Mouse (Mus musculus) bone marrow macrophage, adult 2 months (primary cell): ENCODE measurements around the gene Olfr517. TPM values are rescaled to one million over a fixed set of nuclear protein-coding genes. Genes with fewer than 3 reads are reported as not detected.

Experiments used
- H3K27ac ChIP-seq: 2 replicates; pipeline ENCODE4 v1.5.1; 2012; ENCODE audit warnings: low read depth, low read length; ENCODE audit not compliant: insufficient read depth
- H3K4me1 ChIP-seq: 2 replicates; pipeline ENCODE4 v1.6.1; 2012; ENCODE audit warnings: low read length; ENCODE audit not compliant: control insufficient read depth, insufficient read depth
- H3K4me3 ChIP-seq: 2 replicates; pipeline ENCODE4 v1.5.1; 2012; ENCODE audit warnings: mild to moderate bottlenecking, low read length, moderate library complexity; ENCODE audit not compliant: insufficient read depth
- CTCF ChIP-seq: IDR thresholded peaks from 2 replicates; pipeline ENCODE4 v1.5.1; 2012; ENCODE audit warnings: low read depth, mild to moderate bottlenecking, low read length, moderate library complexity
- POLR2A ChIP-seq: IDR thresholded peaks from 2 replicates; pipeline ENCODE4 v1.6.1; 2012; ENCODE audit warnings: mild to moderate bottlenecking, low read depth, low read length, borderline replicate concordance
- polyA plus RNA-seq: library from polyadenylated mRNA; stranded (reverse); fragments of >200 nt; gene quantifications from 2 replicates; pipeline ENCODE4 v1.2.4, GENCODE M21; 2012; ENCODE audit not compliant: missing spikeins, insufficient read depth, insufficient read length

The Olfr517 gene
- polyA plus RNA-seq, result not detected in 2 replicates

DNA sequence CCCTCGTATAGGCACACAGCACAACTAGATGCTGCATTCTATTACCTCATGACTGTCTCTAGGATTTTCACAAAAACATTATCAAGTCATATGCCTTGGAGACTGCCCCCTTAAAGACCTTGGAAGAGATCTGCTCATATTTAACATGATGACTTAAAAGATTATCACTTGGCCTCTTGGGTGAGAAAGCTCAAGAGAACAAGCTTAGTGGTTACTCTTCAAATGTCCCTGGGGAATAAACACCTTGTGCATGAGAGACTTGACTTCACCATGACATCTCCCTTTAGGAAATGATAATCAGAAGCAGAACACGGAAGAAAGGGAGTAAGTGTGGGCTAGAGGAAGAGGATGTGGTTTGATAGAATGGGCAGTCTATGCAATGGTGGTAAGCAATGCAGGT is at the start of gene Olfr517:
Gene Olfr517, minus strand, starts transcription at position 101 of the 400 bp plus-strand sequence.
- no peak within 1 kb of the TSS for H3K4me3 ChIP-seq
- TF ChIP-seq POLR2A, result no peak
- TF ChIP-seq CTCF, result no peak
- H3K4me1 ChIP-seq, result no peaks in the 10 kb centered on the region
- no peak within 1 kb of the TSS for H3K27ac ChIP-seq

DNA sequence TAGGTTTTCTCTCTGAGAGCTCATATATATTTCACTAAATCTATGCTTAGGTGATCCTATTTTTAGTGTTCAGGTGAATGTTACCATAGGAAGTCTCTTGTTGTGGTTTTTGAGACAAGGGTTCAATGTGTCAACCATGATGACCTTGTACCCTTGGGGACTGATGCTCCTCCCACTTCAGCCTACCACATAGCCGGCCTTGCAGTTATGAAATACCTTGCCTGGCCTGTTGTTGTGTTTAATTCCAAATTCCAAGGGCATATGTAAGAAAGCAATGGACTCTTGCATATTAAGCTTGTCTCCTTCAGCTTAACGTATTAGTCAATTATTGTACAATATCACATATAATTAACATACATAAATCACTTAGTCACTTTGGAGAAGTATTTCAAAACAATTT is 31.8 kb upstream of the Olfr517 start:
- Histone ChIP-seq H3K4me1 (no peaks in the 10 kb centered on the region), H3K4me3 (no peak overlapping the region), H3K27ac (no peak overlapping the region)
- TF ChIP-seq CTCF (no peak), POLR2A (no peak)

DNA sequence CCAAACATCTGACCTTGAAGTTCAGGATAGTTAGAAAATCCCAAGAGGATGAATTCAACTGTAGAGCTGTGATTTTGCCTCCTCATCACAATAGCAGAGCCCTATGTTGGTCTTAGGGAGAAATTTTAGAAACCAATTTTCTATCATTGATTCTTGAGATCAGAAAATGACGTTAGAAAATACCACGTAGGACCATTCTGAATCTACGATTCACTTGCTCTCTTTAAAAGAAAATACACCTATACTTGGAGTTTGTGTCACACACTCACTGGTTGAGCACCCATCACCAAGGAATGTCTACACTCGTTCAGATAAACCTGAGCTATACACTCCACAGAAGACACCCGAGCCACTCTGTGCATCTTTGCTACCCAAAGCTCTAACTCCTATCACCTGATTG is 22.1 kb upstream of the Olfr517 start, which contains the start of gene Olfr519:
Gene Olfr519, minus strand, starts transcription at position 101 of the 400 bp plus-strand sequence.
- no peak within 1 kb of the TSS for H3K4me3 ChIP-seq
- TF ChIP-seq CTCF (no peak), POLR2A (no peak)
- no peak within 1 kb of the TSS for H3K27ac ChIP-seq
- no peaks in the 10 kb centered on the region for H3K4me1 ChIP-seq

DNA sequence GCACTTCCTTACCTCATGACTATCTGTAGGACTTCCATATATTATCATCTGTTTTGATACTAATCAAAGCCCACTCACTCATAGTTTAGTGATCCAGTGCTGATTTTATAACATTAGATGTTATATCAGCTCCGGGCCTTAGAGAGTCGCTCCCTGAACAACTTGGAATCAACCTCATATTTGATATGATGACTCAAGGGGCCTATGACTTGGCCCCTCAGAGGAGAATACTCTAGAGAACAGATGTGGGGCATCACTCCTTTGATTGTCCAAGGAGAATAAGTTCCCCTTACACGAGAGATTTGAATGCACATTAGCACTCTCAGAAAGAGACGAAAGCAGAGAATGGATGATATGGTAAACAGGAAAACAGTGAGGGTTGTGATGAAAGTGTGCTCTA is 12.7 kb upstream of the Olfr517 start, which contains the start of gene Olfr518:
Gene Olfr518, minus strand, starts transcription at position 101 of the 400 bp plus-strand sequence.
- no peak within 1 kb of the TSS for H3K4me3 ChIP-seq
- TF ChIP-seq CTCF, result no peak
- H3K27ac ChIP-seq, result no peak within 1 kb of the TSS
- no peaks in the 10 kb centered on the region for H3K4me1 ChIP-seq

DNA sequence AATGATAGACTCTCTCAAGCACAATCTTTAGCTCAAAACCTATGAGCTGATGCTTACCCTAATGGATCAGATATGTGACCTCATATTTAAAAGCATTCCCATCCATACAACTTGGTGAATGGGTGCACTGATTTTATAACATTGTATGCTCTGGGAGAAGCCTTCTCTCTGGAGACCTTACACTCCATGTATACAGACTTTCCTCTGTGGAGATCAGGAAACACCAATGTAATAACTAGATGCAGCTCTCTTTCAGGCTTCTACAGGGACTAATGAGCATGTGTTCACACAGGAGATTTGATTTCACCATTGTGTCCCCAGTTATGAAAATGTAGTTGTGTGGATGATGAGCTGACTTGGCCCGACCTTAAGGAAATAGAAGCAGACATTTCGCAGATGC is 21.8 kb downstream of the Olfr517 start, which contains the start of gene Olfr516:
Gene Olfr516, minus strand, starts transcription at position 101 of the 400 bp plus-strand sequence.
- Histone ChIP-seq H3K4me3 (no peak within 1 kb of the TSS), H3K27ac (no peak within 1 kb of the TSS), H3K4me1 (no peaks in the 10 kb centered on the region)
- no peak for TF ChIP-seq CTCF
- no peak for TF ChIP-seq POLR2A

DNA sequence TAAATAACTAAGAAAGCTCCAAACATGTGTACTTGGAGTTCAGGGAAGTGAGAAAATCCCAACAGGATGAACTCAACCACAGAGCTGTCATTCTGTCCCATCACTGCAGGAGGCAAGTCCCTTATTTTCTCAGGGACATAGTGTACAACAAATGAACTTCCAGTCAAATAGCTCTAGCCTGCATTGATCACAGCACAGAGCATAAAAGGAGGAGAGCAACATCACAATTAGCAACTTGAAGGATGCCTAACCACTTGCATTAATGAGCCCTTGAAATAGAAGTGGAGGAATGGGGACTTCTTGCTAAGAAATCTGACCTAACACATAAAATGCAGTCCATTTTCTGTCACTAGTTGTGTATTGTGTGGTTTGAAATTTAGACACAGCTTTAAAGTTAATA is 46.3 kb downstream of the Olfr517 start, which contains the start of gene Olfr514:
Gene Olfr514, minus strand, starts transcription at position 101 of the 400 bp plus-strand sequence.
- H3K27ac ChIP-seq, result no peak within 1 kb of the TSS

More for the DNA sequence above, 46.3 kb downstream of the Olfr517 start, which contains the start of gene Olfr514:
- no peak for TF ChIP-seq CTCF
- TF ChIP-seq POLR2A, result no peak
- no peaks in the 10 kb centered on the region for H3K4me1 ChIP-seq
- H3K4me3 ChIP-seq, result no peak within 1 kb of the TSS

Other genes starting within 250 kb of the Olfr517 start
- gene Olfr508, start 242.4 kb downstream of the Olfr517 start, polyA plus RNA-seq, result not detected in 2 replicates
- gene Olfr509, start 220.5 kb downstream of the Olfr517 start, polyA plus RNA-seq, result not detected in 2 replicates
- not detected in 2 replicates for gene Olfr510, start 206.0 kb downstream of the Olfr517 start, polyA plus RNA-seq
- gene Olfr512, start 159.1 kb downstream of the Olfr517 start, polyA plus RNA-seq, result not detected in 2 replicates
- not detected in 2 replicates for gene Olfr513, start 121.4 kb downstream of the Olfr517 start, polyA plus RNA-seq
- 0.87 TPM in 1 of 2 replicates, not detected in the other for gene Olfr514, start 46.4 kb downstream of the Olfr517 start, polyA plus RNA-seq
- gene Olfr516, start 21.9 kb downstream of the Olfr517 start, polyA plus RNA-seq, result not detected in 2 replicates
- not detected in 2 replicates for gene Olfr518, start 12.6 kb upstream of the Olfr517 start, polyA plus RNA-seq
- gene Olfr519, start 22.0 kb upstream of the Olfr517 start, polyA plus RNA-seq, result not detected in 2 replicates
- 4.8 and 4.9 TPM in 2 replicates for gene Nlrp10, start 57.8 kb upstream of the Olfr517 start, polyA plus RNA-seq
- gene Eif3f, start 62.0 kb upstream of the Olfr517 start, polyA plus RNA-seq, result 191 and 197 TPM in 2 replicates
- 0.17 TPM in 1 of 2 replicates, not detected in the other for gene Tub, start 78.0 kb upstream of the Olfr517 start, polyA plus RNA-seq
- gene Ric3, start 211.0 kb upstream of the Olfr517 start, polyA plus RNA-seq, result not detected in 2 replicates